Mouse (Mus musculus) embryonic facial prominence, embryonic 12.5 days (tissue): ENCODE results near the gene Nipa1. TPM values are rescaled to one million over a fixed set of nuclear protein-coding genes. Genes with fewer than 3 reads are reported as not detected.

Experiments used
- polyA plus RNA-seq: library from polyadenylated mRNA; unstranded; fragments of >200 nt; fragmentation: Nextera tagmentation; extraction: Ambion mirVana; gene quantifications from 2 replicates; pipeline ENCODE4 v1.2.1, GENCODE M21; 2016

The Nipa1 gene
- polyA plus RNA-seq, 1 experiment from 2014 or later, result 9.9 TPM

Other genes starting within 250 kb of the Nipa1 start
- 44.3 and 48.2 TPM in 2 replicates for gene Tubgcp5, start 225.8 kb downstream of the Nipa1 start, polyA plus RNA-seq
- gene Cyfip1, start 178.2 kb downstream of the Nipa1 start, polyA plus RNA-seq, result 119 and 122 TPM in 2 replicates
- 47.9 and 48.0 TPM in 2 replicates for gene Nipa2, start 57.5 kb downstream of the Nipa1 start, polyA plus RNA-seq
- 27.9 and 28.1 TPM in 2 replicates for gene Herc2, start 30.2 kb upstream of the Nipa1 start, polyA plus RNA-seq
- 1.3 and 1.9 TPM in 2 replicates for gene Oca2, start 219.8 kb upstream of the Nipa1 start, polyA plus RNA-seq